Mouse (Mus musculus): ENCODE data around the gene Aip. TPM values are rescaled to one million over a fixed set of nuclear protein-coding genes. Genes with fewer than 3 reads are reported as not detected.
A peak's percentile ranks its signal among the peaks of the same experiment; 100 is the strongest.

Gene Aip
- polyA plus RNA-seq, 1 experiment from 2014 or later, result 78.5 TPM

- peak; percentile 96 for ATAC-seq
- TF ChIP-seq CTCF (IDR thresholded peaks at IDR 0.05) (peak; percentile 99), EP300 (IDR thresholded peaks at IDR 0.05) (no peak)
- H3K4me1 ChIP-seq (ENCODE audit: insufficient read depth, low read depth, low read length), result peaks cover 11% of the 10 kb centered on the region; the same call in 1 of the 2 replicates
- H3K27ac ChIP-seq (ENCODE audit: low read length), result peak overlapping the region; percentile 93
- peak overlapping the region; percentile 73 for H3K9ac ChIP-seq (replicated peaks; ENCODE audit: low read depth)
- WGBS, result under 1% methylated on average over 42 of the region's 43 CpGs
- no peaks in the 10 kb centered on the region for H3K9me3 ChIP-seq (ENCODE audit: low read length)
- peak overlapping the region; percentile 79 for H3K4me2 ChIP-seq (replicated peaks; ENCODE audit: low read depth, low read length)
- peak overlapping the region; percentile 39 for H3K4me3 ChIP-seq (ENCODE audit: low read depth, low read length)
- H3K27me3 ChIP-seq (replicated peaks; ENCODE audit: insufficient read depth, low read length), result no peaks in the 10 kb centered on the region
- peak; percentile 100 for DNase-seq (ENCODE audit: low spot score)
- H3K36me3 ChIP-seq (ENCODE audit: insufficient read depth, low read length), result no peaks in the 10 kb centered on the region; the same call in 1 of the 2 replicates
These were observed 43.7 kb upstream of the Aip start for GRCm38 (mm10) chr19:4169378-4169784.

DNA sequence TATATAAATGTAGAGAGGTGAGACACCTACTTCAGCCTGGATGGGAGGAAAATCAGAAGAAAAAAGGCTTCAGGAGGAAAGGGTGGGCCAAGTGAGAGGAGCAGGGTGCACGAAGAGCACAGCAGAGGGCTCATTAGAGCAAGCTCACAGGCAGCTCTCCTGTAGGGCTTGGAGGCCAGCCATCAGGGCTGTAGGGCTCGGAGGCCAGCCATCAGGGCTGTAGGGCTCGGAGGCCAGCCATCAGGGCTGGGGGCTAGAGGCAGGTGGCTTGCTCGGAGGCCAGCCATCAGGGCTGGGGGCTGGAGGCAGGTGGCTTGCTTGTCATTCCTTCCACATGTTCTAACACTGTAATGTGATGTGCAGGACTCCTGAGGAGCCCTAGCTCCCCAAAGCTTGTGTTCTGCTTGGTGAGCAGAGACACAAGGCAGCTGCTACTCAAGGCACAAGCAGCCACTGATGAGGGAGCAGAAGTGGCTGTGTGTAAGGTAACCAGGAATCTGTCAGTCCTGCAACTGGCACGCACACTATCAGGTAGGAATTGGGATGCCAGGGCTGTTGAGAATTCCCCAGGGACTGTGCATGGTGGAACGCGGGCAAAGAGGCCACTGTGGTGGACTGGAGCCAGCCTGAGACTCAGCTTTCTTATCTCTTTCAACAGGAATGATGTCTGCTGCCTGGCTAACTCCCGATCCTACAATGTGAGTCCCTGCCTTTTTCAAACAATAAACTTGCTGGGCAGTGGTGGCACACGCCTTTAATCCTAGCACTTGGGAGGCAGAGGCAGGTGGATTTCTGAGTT is 41.2 kb upstream of the Aip start:
- Histone ChIP-seq H3K9ac (replicated peaks; ENCODE audit: low read depth) (no peak overlapping the region), H3K4me2 (replicated peaks; ENCODE audit: low read depth, low read length) (no peak overlapping the region), H3K27me3 (replicated peaks; ENCODE audit: insufficient read depth, low read length) (no peaks in the 10 kb centered on the region), H3K4me1 (ENCODE audit: insufficient read depth, low read depth, low read length) (peaks cover 8% of the 10 kb centered on the region; the same call in 1 of the 2 replicates), H3K27ac (ENCODE audit: low read length) (no peak overlapping the region), H3K9me3 (ENCODE audit: low read length) (no peaks in the 10 kb centered on the region), H3K36me3 (ENCODE audit: insufficient read depth, low read length) (no peaks in the 10 kb centered on the region), H3K4me3 (ENCODE audit: low read depth, low read length) (no peak overlapping the region)
- no peak for DNase-seq (ENCODE audit: low spot score)
- TF ChIP-seq EP300 (IDR thresholded peaks at IDR 0.05), result no peak
- no peak for TF ChIP-seq CTCF (IDR thresholded peaks at IDR 0.05)
- ATAC-seq, result no peak
- 72% methylated on average over 9 of the region's 9 CpGs for WGBS

- no peak overlapping the region for H3K9ac ChIP-seq (replicated peaks; ENCODE audit: low read depth)
- H3K36me3 ChIP-seq (ENCODE audit: insufficient read depth, low read length), result 0 out of 2 replicates have a peak, but pooled peaks cover 6% of the 10 kb centered on the region
- H3K4me3 ChIP-seq (ENCODE audit: low read depth, low read length), result no peak overlapping the region
- no peak for TF ChIP-seq CTCF (IDR thresholded peaks at IDR 0.05)
- TF ChIP-seq EP300 (IDR thresholded peaks at IDR 0.05), result no peak
- no peak for DNase-seq (ENCODE audit: low spot score)
- no peak overlapping the region for H3K4me2 ChIP-seq (replicated peaks; ENCODE audit: low read depth, low read length)
- H3K27me3 ChIP-seq (replicated peaks; ENCODE audit: insufficient read depth, low read length), result no peaks in the 10 kb centered on the region
- no peak for ATAC-seq
- no peaks in the 10 kb centered on the region for H3K9me3 ChIP-seq (ENCODE audit: low read length)
- H3K27ac ChIP-seq (ENCODE audit: low read length), result no peak overlapping the region
- H3K4me1 ChIP-seq (ENCODE audit: insufficient read depth, low read depth, low read length), result peaks cover under 1% of the 10 kb centered on the region; the same call in 1 of the 2 replicates
- WGBS, result 65% methylated on average over 2 of the region's 2 CpGs
These were observed 39.1 kb upstream of the Aip start for GRCm38 (mm10) chr19:4164721-4165120.

GRCm38 (mm10) chr19:4164100-4164499 is 38.4 kb upstream of the Aip start:
- Histone ChIP-seq H3K9me3 (ENCODE audit: low read length) (no peaks in the 10 kb centered on the region), H3K4me3 (ENCODE audit: low read depth, low read length) (no peak overlapping the region), H3K36me3 (ENCODE audit: insufficient read depth, low read length) (peaks cover 12% of the 10 kb centered on the region; the same call in 1 of the 2 replicates), H3K27me3 (replicated peaks; ENCODE audit: insufficient read depth, low read length) (no peaks in the 10 kb centered on the region), H3K9ac (replicated peaks; ENCODE audit: low read depth) (no peak overlapping the region), H3K27ac (ENCODE audit: low read length) (no peak overlapping the region), H3K4me1 (ENCODE audit: insufficient read depth, low read depth, low read length) (no peaks in the 10 kb centered on the region), H3K4me2 (replicated peaks; ENCODE audit: low read depth, low read length) (no peak overlapping the region)
- ATAC-seq, result no peak
- WGBS, result 78% methylated on average over 3 of the region's 3 CpGs
- DNase-seq (ENCODE audit: low spot score), result no peak
- TF ChIP-seq EP300 (IDR thresholded peaks at IDR 0.05) (no peak), CTCF (IDR thresholded peaks at IDR 0.05) (no peak)

DNA sequence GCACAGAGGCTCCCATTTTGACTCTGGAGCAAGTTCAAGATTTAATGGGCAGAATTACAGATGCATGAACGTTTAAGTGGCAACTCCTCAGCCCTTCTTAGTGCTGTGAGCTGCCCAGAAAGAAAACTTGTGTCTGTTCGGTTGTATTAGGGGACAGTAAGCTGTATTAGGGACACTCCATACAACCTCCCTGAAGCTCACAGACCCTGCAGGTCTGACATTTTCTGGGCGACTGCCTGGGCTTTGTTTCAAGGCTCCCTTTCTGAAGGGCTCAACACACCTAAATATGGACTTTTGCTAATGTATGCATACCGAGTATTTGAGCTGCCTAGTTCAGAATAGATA is 37.9 kb upstream of the Aip start:
- Histone ChIP-seq H3K4me2 (replicated peaks; ENCODE audit: low read depth, low read length) (peak overlapping the region; percentile 83; the same call in 1 of the 2 replicates), H3K9ac (replicated peaks; ENCODE audit: low read depth) (no peak overlapping the region), H3K27me3 (replicated peaks; ENCODE audit: insufficient read depth, low read length) (no peaks in the 10 kb centered on the region), H3K36me3 (ENCODE audit: insufficient read depth, low read length) (peaks cover 16% of the 10 kb centered on the region; the same call in 1 of the 2 replicates), H3K27ac (ENCODE audit: low read length) (no peak overlapping the region), H3K4me3 (ENCODE audit: low read depth, low read length) (peak overlapping the region; percentile 67; the same call in 1 of the 2 replicates), H3K4me1 (ENCODE audit: insufficient read depth, low read depth, low read length) (no peaks in the 10 kb centered on the region), H3K9me3 (ENCODE audit: low read length) (no peaks in the 10 kb centered on the region)
- WGBS, result 29% methylated on average over 4 of the region's 4 CpGs
- ATAC-seq, result no peak
- no peak for DNase-seq (ENCODE audit: low spot score)
- no peak for TF ChIP-seq CTCF (IDR thresholded peaks at IDR 0.05)
- TF ChIP-seq EP300 (IDR thresholded peaks at IDR 0.05), result no peak

GRCm38 (mm10) chr19:4162646-4163542 is 37.2 kb upstream of the Aip start, which contains the start of gene Rps6kb2:
Rps6kb2 (minus strand) TSS chr19:4163354.
- DNase-seq (ENCODE audit: low spot score) (peak; percentile 98), ATAC-seq (peak; percentile 93)
- peaks cover 16% of the 10 kb centered on the region; the same call in 1 of the 2 replicates for H3K36me3 ChIP-seq (ENCODE audit: insufficient read depth, low read length)
- peak within 1 kb of the TSS; percentile 83 for H3K4me2 ChIP-seq (replicated peaks; ENCODE audit: low read depth, low read length)
- 7% methylated on average over 42 of the region's 42 CpGs for WGBS
- no peaks in the 10 kb centered on the region for H3K27me3 ChIP-seq (replicated peaks; ENCODE audit: insufficient read depth, low read length)
- TF ChIP-seq CTCF (IDR thresholded peaks at IDR 0.05) (no peak), EP300 (IDR thresholded peaks at IDR 0.05) (no peak)
- no peaks in the 10 kb centered on the region for H3K4me1 ChIP-seq (ENCODE audit: insufficient read depth, low read depth, low read length)
- H3K27ac ChIP-seq (ENCODE audit: low read length), result no peak within 1 kb of the TSS
- no peaks in the 10 kb centered on the region for H3K9me3 ChIP-seq (ENCODE audit: low read length)
- peak within 1 kb of the TSS; percentile 67 for H3K4me3 ChIP-seq (ENCODE audit: low read depth, low read length)
- peak within 1 kb of the TSS; percentile 69 for H3K9ac ChIP-seq (replicated peaks; ENCODE audit: low read depth)
